Mouse (Mus musculus) spleen, adult 2 months (tissue): Measurements from ENCODE around the gene Olfr328.

Experiments used
- CTCF ChIP-seq: fragments of 200-500 bp; IDR thresholded peaks from 2 replicates; pipeline ENCODE4 v1.5.1; 2011; ENCODE audit warnings: mild to moderate bottlenecking, inconsistent platforms; ENCODE audit not compliant: insufficient read depth, insufficient read length, insufficient replicate concordance; ENCODE audit errors: extremely low read depth
- POLR2A ChIP-seq: fragments of 200-500 bp; IDR thresholded peaks from 2 replicates; pipeline ENCODE4 v1.6.1; 2011; ENCODE audit warnings: low read depth, low read length, inconsistent platforms

GRCm38 (mm10) chr11:58588620-58589250, 33.3 kb upstream of the Olfr328 start:
- TF ChIP-seq CTCF (no peak), POLR2A (no peak)
